Mouse (Mus musculus) thymus, postnatal 0 days (tissue): ENCODE measurements around the gene Zcchc24. TPM values are rescaled to one million over a fixed set of nuclear protein-coding genes. Genes with fewer than 3 reads are reported as not detected.

Source experiments
- DNase-seq: peaks from one replicate; pipeline ENCODE4 v3.0.0-alpha.2; 2015; ENCODE audit warnings: low spot score
- polyA plus RNA-seq: library from polyadenylated mRNA; unstranded; fragments of >200 nt; fragmentation: Nextera tagmentation; extraction: Ambion mirVana; gene quantifications from 2 replicates; pipeline ENCODE4 v1.2.1, GENCODE M21; 2015

Gene Zcchc24
- polyA plus RNA-seq, 1 experiment from 2014 or later: 9.0 TPM

DNA sequence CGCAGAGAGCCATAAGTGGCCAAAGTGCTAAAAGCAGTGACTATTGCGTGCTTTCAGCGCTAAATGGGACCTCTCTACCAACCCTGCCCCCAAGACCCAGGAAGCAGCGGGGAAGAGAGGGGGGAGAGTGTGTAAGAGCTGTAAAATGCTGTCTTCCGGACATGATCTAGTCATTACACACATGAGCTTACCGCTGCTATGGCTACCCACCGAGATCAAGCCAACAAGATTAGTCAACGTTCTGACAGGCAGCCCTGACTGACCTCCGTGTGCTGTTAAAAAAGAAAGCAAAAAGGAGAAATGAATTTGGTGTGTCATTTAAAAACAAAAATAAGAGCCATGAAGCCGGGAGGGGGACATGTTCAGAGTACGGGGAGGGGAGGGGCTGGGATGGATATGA, 11.8 kb upstream of the Zcchc24 start:
- DNase-seq: no peak

DNA sequence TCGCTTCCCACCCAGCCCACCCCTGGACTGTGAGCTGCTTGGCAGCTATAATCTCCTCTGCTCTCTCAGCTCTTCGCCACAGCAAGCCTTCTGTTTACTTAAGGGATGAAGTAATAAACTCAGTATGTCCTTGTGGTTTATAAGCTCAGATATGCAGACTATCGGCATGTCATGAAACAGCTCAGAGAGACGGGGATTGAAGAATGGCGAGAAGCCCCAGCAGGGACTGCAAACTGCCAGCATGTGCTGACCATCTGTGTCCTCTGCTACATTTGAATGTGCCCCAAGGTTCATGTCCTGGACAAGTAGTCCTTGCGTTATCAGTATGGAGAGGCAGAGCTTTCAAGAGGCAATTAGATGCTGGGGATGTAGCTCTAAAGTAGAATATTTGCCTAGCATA, 7.5 kb upstream of the Zcchc24 start:
- no peak for DNase-seq

- DNase-seq: no peak
Measured at GRCm38 (mm10) chr14:25774100-25774499, 5.3 kb upstream of the Zcchc24 start.

GRCm38 (mm10) chr14:25773039-25773438, 4.2 kb upstream of the Zcchc24 start:
- DNase-seq: no peak

GRCm38 (mm10) chr14:25769626-25770306, 927 bp upstream of the Zcchc24 start:
- DNase-seq: no peak

GRCm38 (mm10) chr14:25768261-25768893, 462 bp downstream of the Zcchc24 start:
- DNase-seq: peak; percentile 59

GRCm38 (mm10) chr14:25767725-25768203, 1.1 kb downstream of the Zcchc24 start:
- no peak for DNase-seq

- peak; percentile 40 for DNase-seq
Measured at GRCm38 (mm10) chr14:25766441-25766840, 2.4 kb downstream of the Zcchc24 start.

DNA sequence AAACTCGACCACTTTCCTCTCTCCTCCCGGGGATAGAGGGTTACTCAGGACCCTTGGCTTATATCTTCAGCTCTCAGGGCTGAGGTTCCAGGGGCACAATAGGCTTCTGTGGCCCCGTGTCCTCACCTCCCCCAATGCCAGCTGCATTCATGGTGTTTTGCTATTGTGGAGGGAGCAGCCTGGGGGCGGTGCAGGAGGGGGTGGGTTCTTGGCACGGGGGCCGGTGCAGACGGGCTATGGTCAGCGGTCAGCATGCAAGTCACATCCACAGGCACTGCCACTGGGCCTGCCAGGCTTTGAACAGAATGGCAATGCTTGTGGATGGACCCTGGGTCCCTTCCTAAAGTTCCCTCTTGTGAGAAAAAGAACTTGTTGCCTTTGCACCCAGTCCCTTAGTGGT, 2.9 kb downstream of the Zcchc24 start:
- no peak for DNase-seq

GRCm38 (mm10) chr14:25765146-25765545, 3.7 kb downstream of the Zcchc24 start:
- no peak for DNase-seq

DNA sequence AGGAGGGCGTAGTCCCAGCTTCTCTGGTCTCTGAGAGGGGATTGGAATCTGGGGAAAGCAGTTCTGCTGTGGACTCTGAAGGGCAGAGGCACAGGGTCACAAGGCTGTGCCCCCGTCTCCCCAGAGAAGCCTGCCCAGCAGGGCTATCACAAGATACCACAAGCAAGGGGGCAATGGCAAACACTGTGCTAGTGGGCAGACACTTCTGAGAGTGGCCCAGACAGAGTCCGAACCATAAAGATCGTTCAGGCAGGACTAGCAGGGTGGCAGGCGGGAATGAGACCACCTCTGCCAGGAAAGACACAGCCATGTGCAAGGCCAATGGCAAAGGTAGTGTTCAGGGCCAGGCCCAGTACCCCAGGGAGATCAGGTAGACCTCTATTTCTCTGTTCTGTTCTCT, 7.7 kb downstream of the Zcchc24 start:
- no peak for DNase-seq

- DNase-seq: no peak
Measured at GRCm38 (mm10) chr14:25759981-25760537, 8.8 kb downstream of the Zcchc24 start.

GRCm38 (mm10) chr14:25759551-25759950, 9.3 kb downstream of the Zcchc24 start:
- DNase-seq: no peak

DNA sequence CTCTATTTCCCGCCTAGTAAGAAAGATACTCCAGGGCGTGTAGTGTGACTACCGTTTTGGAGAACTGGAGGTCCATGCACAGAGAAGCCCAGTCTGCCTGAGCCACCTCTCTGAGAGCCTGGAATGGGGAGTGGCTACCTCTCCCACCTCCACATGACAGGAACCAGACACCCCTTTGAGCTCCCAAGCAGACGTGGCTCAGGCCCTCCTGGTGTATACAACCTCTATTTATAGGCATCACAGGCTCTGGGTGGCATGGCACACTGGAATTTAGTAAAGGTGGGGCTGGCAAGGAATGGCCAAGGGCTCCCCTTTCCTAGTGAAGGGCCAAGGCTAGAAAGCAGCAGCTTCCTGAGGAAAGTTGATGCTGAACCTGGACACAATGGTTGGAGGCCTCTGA, 10.9 kb downstream of the Zcchc24 start:
- DNase-seq: no peak

- no peak for DNase-seq
Measured at GRCm38 (mm10) chr14:25756385-25756990, 12.4 kb downstream of the Zcchc24 start.

DNA sequence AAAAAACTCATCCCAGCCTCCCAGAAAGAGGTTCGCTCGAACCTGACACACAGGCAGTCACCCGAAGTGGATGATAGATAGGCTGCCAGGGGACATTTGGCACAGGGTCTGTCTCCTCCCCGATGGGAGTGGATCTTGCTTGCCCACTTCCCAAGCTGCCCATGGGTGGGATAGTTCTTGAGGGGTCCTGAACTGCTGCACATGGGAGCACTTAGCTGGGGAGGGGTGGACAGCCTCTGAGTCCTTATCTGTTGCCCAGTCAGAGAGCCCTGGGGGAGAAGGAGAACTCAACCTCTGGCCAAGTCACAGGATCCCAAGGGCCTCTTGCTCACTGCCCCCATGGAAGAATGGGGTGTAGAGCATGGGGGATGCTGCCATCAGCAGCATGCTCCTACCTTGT, 13.3 kb downstream of the Zcchc24 start:
- DNase-seq: no peak

GRCm38 (mm10) chr14:25754531-25755484, 14.0 kb downstream of the Zcchc24 start:
- DNase-seq: no peak

DNA sequence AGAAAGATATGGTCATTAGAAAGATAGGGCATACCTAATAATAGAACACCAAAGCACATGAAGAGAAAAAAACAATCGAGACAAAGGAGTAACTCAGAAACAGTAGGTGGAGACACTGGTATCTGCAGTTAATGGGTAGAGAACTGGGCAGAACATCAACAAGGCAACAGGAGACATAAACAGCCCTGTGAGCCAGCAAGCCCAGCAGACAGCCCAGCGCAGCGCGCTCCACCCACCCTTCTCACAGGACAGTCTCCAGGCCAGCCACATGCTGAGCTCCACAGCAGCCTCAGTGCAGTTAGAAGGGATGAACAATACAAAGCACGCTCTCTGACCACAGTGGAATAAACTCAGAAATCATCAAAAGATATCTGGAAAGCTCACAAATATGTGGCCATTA, 15.8 kb downstream of the Zcchc24 start:
- no peak for DNase-seq

- DNase-seq: no peak
Measured at GRCm38 (mm10) chr14:25751067-25751466, 17.8 kb downstream of the Zcchc24 start.

- DNase-seq: no peak
Measured at GRCm38 (mm10) chr14:25750448-25751015, 18.3 kb downstream of the Zcchc24 start.
